ENCODE assay signal across 8 mouse cellular contexts in genomic region chr6:39419851-39420721, GRCm38 (mm10). TPM values are rescaled to one million over a fixed set of nuclear protein-coding genes. Genes with fewer than 3 reads are reported as not detected.
DNase-seq lines count a peak whose midpoint lies in the region; ATAC-seq and TF ChIP-seq lines count a peak whose summit lies in the region.

Mkrn1 (minus strand) TSS chr6:39420462.

- intact Hi-C loops in heart, postnatal 10 days (cut with DNase I) = no loop called here

- DNase-seq in c-Kit-positive CD71-positive TER-119-positive erythroid progenitor cells, embryonic 14.5 days (ENCODE audit: low spot score) = peak; percentile 86
- DNase-seq in heart, postnatal 10 days = peak; percentile 77 to 79
- peak; percentile 87 for DNase-seq in large intestine, adult 2 months (ENCODE audit: low read depth, low spot score)
- peak; percentile 90 for DNase-seq in liver, postnatal 0 days
- DNase-seq in testis, postnatal 10 days (ENCODE audit: low spot score) = peak; percentile 86

- peaks cover 58% of the 10 kb centered on the region for H3K4me1 ChIP-seq in E14TG2a.4 (replicated peaks; ENCODE audit: low read depth, low read length)
- peaks cover 16% of the 10 kb centered on the region for H3K4me1 ChIP-seq in forebrain, embryonic 13.5 days
- peaks cover 35% of the 10 kb centered on the region for H3K4me1 ChIP-seq in liver, postnatal 0 days (ENCODE audit: insufficient read depth)
- H3K4me1 ChIP-seq in neural tube, embryonic 14.5 days (ENCODE audit: control insufficient read depth, insufficient read depth, low read length) = peaks cover 11% of the 10 kb centered on the region

- peak within 1 kb of the TSS; percentile 73 for H3K4me2 ChIP-seq in forebrain, embryonic 13.5 days
- H3K4me2 ChIP-seq in liver, postnatal 0 days (ENCODE audit: low read depth, low read length) = peak within 1 kb of the TSS; percentile 80
- H3K4me2 ChIP-seq in neural tube, embryonic 14.5 days (ENCODE audit: low read depth, low read length) = peak within 1 kb of the TSS; percentile 60

- H3K36me3 ChIP-seq in E14TG2a.4 (ENCODE audit: insufficient read depth, low read length) = peaks cover 35% of the 10 kb centered on the region
- H3K36me3 ChIP-seq in forebrain, embryonic 13.5 days (ENCODE audit: poor library complexity, severe bottlenecking) = no peaks in the 10 kb centered on the region
- peaks cover 2% of the 10 kb centered on the region; the same call in 1 of the 2 replicates for H3K36me3 ChIP-seq in liver, postnatal 0 days (replicated peaks; ENCODE audit: insufficient read depth, low read length)
- H3K36me3 ChIP-seq in neural tube, embryonic 14.5 days (ENCODE audit: control insufficient read depth, insufficient read depth, low read length) = no peaks in the 10 kb centered on the region

- 0% methylated on average over 63 of the region's 82 CpGs for WGBS in forebrain, embryonic 13.5 days
- 1% methylated on average over 82 of the region's 82 CpGs for WGBS in large intestine, adult 2 months
- WGBS in liver, postnatal 0 days (ENCODE audit: insufficient replicate concordance) = 1% methylated on average over 49 of the region's 82 CpGs
- WGBS in neural tube, embryonic 14.5 days = under 1% methylated on average over 57 of the region's 82 CpGs

- no peak for TF ChIP-seq CTCF in E14TG2a.4 (conservative IDR thresholded peaks at IDR 0.05; ENCODE audit: low read length)
- TF ChIP-seq CTCF in liver, postnatal 0 days (IDR thresholded peaks at IDR 0.05; ENCODE audit: low read depth) = no peak; the same call in 1 of the 2 replicates

- H3K27me3 ChIP-seq in E14TG2a.4 (ENCODE audit: insufficient read depth, low read length) = no peaks in the 10 kb centered on the region
- no peaks in the 10 kb centered on the region for H3K27me3 ChIP-seq in forebrain, embryonic 13.5 days
- no peaks in the 10 kb centered on the region for H3K27me3 ChIP-seq in liver, postnatal 0 days (ENCODE audit: insufficient read depth, low read length)
- H3K27me3 ChIP-seq in neural tube, embryonic 14.5 days (ENCODE audit: control insufficient read depth, insufficient read depth, low read length) = no peaks in the 10 kb centered on the region

- H3K4me3 ChIP-seq in E14TG2a.4 (replicated peaks; ENCODE audit: low read length) = peak within 1 kb of the TSS; percentile 98
- H3K4me3 ChIP-seq in forebrain, embryonic 13.5 days = peak within 1 kb of the TSS; percentile 77
- H3K4me3 ChIP-seq in liver, postnatal 0 days (ENCODE audit: low read depth, low read length) = peak within 1 kb of the TSS; percentile 100
- peak within 1 kb of the TSS; percentile 87 for H3K4me3 ChIP-seq in neural tube, embryonic 14.5 days (ENCODE audit: low read depth, low read length)

- peak within 1 kb of the TSS; percentile 94 for H3K9ac ChIP-seq in forebrain, embryonic 13.5 days
- peak within 1 kb of the TSS; percentile 96 for H3K9ac ChIP-seq in liver, postnatal 0 days (replicated peaks)
- H3K9ac ChIP-seq in neural tube, embryonic 14.5 days (replicated peaks; ENCODE audit: low read depth, low read length) = peak within 1 kb of the TSS; percentile 87

- ATAC-seq in forebrain, embryonic 13.5 days = peak; percentile 96
- ATAC-seq in liver, postnatal 0 days = peak; percentile 84
- peak; percentile 97 for ATAC-seq in neural tube, embryonic 14.5 days (ENCODE audit: low read depth)

- H3K9me3 ChIP-seq in E14TG2a.4 (ENCODE audit: low read length) = no peaks in the 10 kb centered on the region
- no peaks in the 10 kb centered on the region for H3K9me3 ChIP-seq in forebrain, embryonic 13.5 days (replicated peaks)
- H3K9me3 ChIP-seq in liver, postnatal 0 days (ENCODE audit: low read length) = no peaks in the 10 kb centered on the region
- no peaks in the 10 kb centered on the region for H3K9me3 ChIP-seq in neural tube, embryonic 14.5 days (ENCODE audit: control insufficient read depth, low read length)

- TF ChIP-seq EP300 in liver, postnatal 0 days (IDR thresholded peaks at IDR 0.05; ENCODE audit: low read depth) = no peak

- H3K27ac ChIP-seq in forebrain, embryonic 13.5 days = peak within 1 kb of the TSS; percentile 93
- H3K27ac ChIP-seq in liver, postnatal 0 days (ENCODE audit: low read depth) = peak within 1 kb of the TSS; percentile 97
- H3K27ac ChIP-seq in neural tube, embryonic 14.5 days (ENCODE audit: low read depth, low read length) = peak within 1 kb of the TSS; percentile 96

RNA-seq across cellular contexts. Expression of gene Mkrn1, which starts in this region (rescaled TPM):
- polyA plus RNA-seq in forebrain, embryonic 13.5 days (2015; fragmentation: Nextera tagmentation; extraction: Ambion mirVana) = 171 and 175 TPM in 2 replicates
- 10 to 100 TPM; 52.7 to 84.4 TPM for total RNA-seq in heart, postnatal 10 days (2021)
- polyA plus RNA-seq in large intestine, adult 2 months (2012; rRNA removed) = 111 and 126 TPM in 2 replicates
- polyA plus RNA-seq in liver, postnatal 0 days (2015; fragmentation: Nextera tagmentation; extraction: Ambion mirVana) = 154 and 170 TPM in 2 replicates
- 260 and 271 TPM in 2 replicates for polyA plus RNA-seq in neural tube, embryonic 14.5 days (2014; fragmentation: Nextera tagmentation; extraction: Ambion mirVana)

Comparison
In these comparisons a context has a peak if more than half of its experiments do, and no peak if none do; other contexts are left out.
1. Peak in every context shown above with its lines: DNase-seq, ATAC-seq, H3K4me3 ChIP-seq and H3K27ac ChIP-seq.